Mouse (Mus musculus): ENCODE results near the gene Capn11.

Gene Capn11

GRCm38 (mm10) chr17:45598891-45599290 is 60.2 kb downstream of the Capn11 start:
- no peak for DNase-seq (ENCODE audit: low spot score)

GRCm38 (mm10) chr17:45598376-45598775 is 60.7 kb downstream of the Capn11 start:
- no peak for DNase-seq (ENCODE audit: low spot score)

GRCm38 (mm10) chr17:45597787-45598186 is 61.3 kb downstream of the Capn11 start:
- DNase-seq (ENCODE audit: low spot score), result no peak

GRCm38 (mm10) chr17:45596631-45597396 is 62.3 kb downstream of the Capn11 start:
- peak; percentile 81 for DNase-seq (ENCODE audit: low spot score)

GRCm38 (mm10) chr17:45595736-45596390 is 63.3 kb downstream of the Capn11 start:
- no peak for DNase-seq (ENCODE audit: low spot score)

GRCm38 (mm10) chr17:45594881-45595735 is 64.0 kb downstream of the Capn11 start:
- DNase-seq (ENCODE audit: low spot score), result peak; percentile 85

- DNase-seq (ENCODE audit: low spot score), result no peak
These were observed 64.9 kb downstream of the Capn11 start for GRCm38 (mm10) chr17:45594195-45594594.

GRCm38 (mm10) chr17:45593479-45593878 is 65.6 kb downstream of the Capn11 start:
- DNase-seq (ENCODE audit: low spot score), result no peak

- no peak for DNase-seq (ENCODE audit: low spot score)
These were observed 66.3 kb downstream of the Capn11 start for GRCm38 (mm10) chr17:45592606-45593431.

- no peak for DNase-seq (ENCODE audit: low spot score)
These were observed 67.2 kb downstream of the Capn11 start for GRCm38 (mm10) chr17:45591701-45592605.

- no peak for DNase-seq (ENCODE audit: low spot score)
These were observed 68.7 kb downstream of the Capn11 start for GRCm38 (mm10) chr17:45590410-45590809.

- DNase-seq (ENCODE audit: low spot score), result peak; percentile 35
These were observed 69.3 kb downstream of the Capn11 start for GRCm38 (mm10) chr17:45589844-45590243.

- DNase-seq (ENCODE audit: low spot score), result no peak
These were observed 69.9 kb downstream of the Capn11 start for GRCm38 (mm10) chr17:45589236-45589635.

GRCm38 (mm10) chr17:45588370-45588769 is 70.8 kb downstream of the Capn11 start:
- DNase-seq (ENCODE audit: low spot score), result no peak

- no peak for DNase-seq (ENCODE audit: low spot score)
These were observed 72.7 kb downstream of the Capn11 start for GRCm38 (mm10) chr17:45586449-45586837.

GRCm38 (mm10) chr17:45585725-45586448 is 73.2 kb downstream of the Capn11 start:
- no peak for DNase-seq (ENCODE audit: low spot score)

GRCm38 (mm10) chr17:45584939-45585678 is 74.0 kb downstream of the Capn11 start:
- DNase-seq (ENCODE audit: low spot score), result peak; percentile 76

- DNase-seq (ENCODE audit: low spot score), result peak; percentile 81
These were observed 74.8 kb downstream of the Capn11 start for GRCm38 (mm10) chr17:45584096-45584896.
